Mouse (Mus musculus) neural tube, embryonic 12.5 days (tissue): ENCODE data around the gene AL731706.2. TPM values are rescaled to one million over a fixed set of nuclear protein-coding genes. Genes with fewer than 3 reads are reported as not detected.
A peak's percentile ranks its signal among the peaks of the same experiment; 100 is the strongest.

ENCODE experiments used
- ATAC-seq: fragments of 200-750 bp; cut with Nextera tagmentation; 2 replicates; pipeline ENCODE4 v1.8.0; 2017; ENCODE audit warnings: low read depth, mild to moderate bottlenecking, moderate TSS enrichment, moderate library complexity; ENCODE audit not compliant: low FRiP score
- H3K27ac ChIP-seq: fragments of 300-500 bp; sonication (generic); 2 replicates; pipeline ENCODE4 v1.5.1; 2016
- H3K27me3 ChIP-seq: fragments of 300-500 bp; sonication (generic); replicated peaks from 2 replicates; pipeline ENCODE4 v1.6.1; 2016; ENCODE audit warnings: mild to moderate bottlenecking
- H3K36me3 ChIP-seq: fragments of 300-500 bp; sonication (generic); 2 replicates; pipeline ENCODE4 v1.6.1; 2016; ENCODE audit warnings: mild to moderate bottlenecking
- H3K4me1 ChIP-seq: fragments of 300-500 bp; sonication (generic); 2 replicates; pipeline ENCODE4 v1.6.1; 2016
- H3K4me2 ChIP-seq: fragments of 300-500 bp; sonication (generic); replicated peaks from 2 replicates; pipeline ENCODE4 v1.6.1; 2016; ENCODE audit warnings: mild to moderate bottlenecking
- H3K4me3 ChIP-seq: fragments of 300-500 bp; sonication (generic); 2 replicates; pipeline ENCODE4 v1.5.1; 2016
- H3K9ac ChIP-seq: fragments of 300-500 bp; sonication (generic); 2 replicates; pipeline ENCODE4 v1.6.1; 2016; ENCODE audit warnings: mild to moderate bottlenecking
- H3K9me3 ChIP-seq: fragments of 300-500 bp; sonication (generic); 2 replicates; pipeline ENCODE4 v1.6.1; 2016; ENCODE audit warnings: mild to moderate bottlenecking
- WGBS: fragments of 180-500 bp; shearing (Covaris S2); methylation state at CpG from one replicate; pipeline ENCODE4 v1.1.7; 2016; 5-methylcytosine and 5-hydroxymethylcytosine counted together
- polyA plus RNA-seq: library from polyadenylated mRNA; unstranded; fragments of >200 nt; fragmentation: Nextera tagmentation; extraction: Ambion mirVana; gene quantifications from 2 replicates; pipeline ENCODE4 v1.2.1, GENCODE M21; 2016

AL731706.2 gene
- polyA plus RNA-seq: 19.5 and 31.7 TPM in 2 replicates

- Histone ChIP-seq H3K4me1 (no peaks in the 10 kb centered on the region), H3K27ac (no peak within 1 kb of the TSS), H3K27me3 (no peaks in the 10 kb centered on the region), H3K9me3 (no peaks in the 10 kb centered on the region), H3K4me3 (no peak within 1 kb of the TSS), H3K36me3 (peaks cover 26% of the 10 kb centered on the region), H3K9ac (no peak within 1 kb of the TSS), H3K4me2 (no peak within 1 kb of the TSS)
- ATAC-seq: no peak
- 95% methylated on average over 2 of the region's 2 CpGs for WGBS
Measured at GRCm38 (mm10) chr2:136885579-136885978, at the start of gene AL731706.2. TSS of gene AL731706.2 (minus strand) at chr2:136885679.

DNA sequence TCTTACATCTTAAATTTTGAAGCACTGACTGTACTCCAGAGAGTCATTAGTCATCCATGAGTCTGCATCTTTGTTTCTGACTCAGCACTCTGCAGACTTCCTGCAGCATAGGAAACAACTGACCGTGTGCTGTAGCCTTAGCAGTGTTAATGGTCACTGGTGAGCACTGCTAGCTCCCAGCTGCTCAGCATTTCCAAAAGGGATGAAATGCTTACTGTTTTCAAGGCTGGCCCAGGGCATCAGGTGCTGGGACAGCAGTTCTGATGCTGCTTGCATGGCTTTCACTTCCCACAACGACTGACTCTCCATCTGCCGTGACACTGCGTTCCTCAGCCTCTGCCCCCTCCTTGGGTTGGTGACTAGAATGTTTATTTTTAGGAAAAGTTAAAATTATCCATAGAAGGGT lies 35.5 kb upstream of the AL731706.2 start:
- H3K4me1 ChIP-seq: 0 out of 2 replicates have a peak, but pooled peaks cover 5% of the 10 kb centered on the region
- WGBS: 71% methylated on average over 4 of the region's 4 CpGs
- no peaks in the 10 kb centered on the region for H3K9me3 ChIP-seq
- no peak overlapping the region for H3K4me3 ChIP-seq
- no peak overlapping the region for H3K4me2 ChIP-seq
- no peaks in the 10 kb centered on the region for H3K36me3 ChIP-seq
- ATAC-seq: no peak
- no peak overlapping the region for H3K27ac ChIP-seq
- H3K9ac ChIP-seq: no peak overlapping the region
- no peaks in the 10 kb centered on the region for H3K27me3 ChIP-seq

GRCm38 (mm10) chr2:136920257-136920993 lies 34.9 kb upstream of the AL731706.2 start:
- Histone ChIP-seq H3K9me3 (no peaks in the 10 kb centered on the region), H3K27ac (no peak overlapping the region), H3K9ac (no peak overlapping the region), H3K4me3 (no peak overlapping the region), H3K4me2 (no peak overlapping the region), H3K27me3 (no peaks in the 10 kb centered on the region), H3K4me1 (0 out of 2 replicates have a peak, but pooled peaks cover 5% of the 10 kb centered on the region), H3K36me3 (no peaks in the 10 kb centered on the region)
- WGBS: 72% methylated on average over 3 of the region's 3 CpGs
- ATAC-seq: no peak

DNA sequence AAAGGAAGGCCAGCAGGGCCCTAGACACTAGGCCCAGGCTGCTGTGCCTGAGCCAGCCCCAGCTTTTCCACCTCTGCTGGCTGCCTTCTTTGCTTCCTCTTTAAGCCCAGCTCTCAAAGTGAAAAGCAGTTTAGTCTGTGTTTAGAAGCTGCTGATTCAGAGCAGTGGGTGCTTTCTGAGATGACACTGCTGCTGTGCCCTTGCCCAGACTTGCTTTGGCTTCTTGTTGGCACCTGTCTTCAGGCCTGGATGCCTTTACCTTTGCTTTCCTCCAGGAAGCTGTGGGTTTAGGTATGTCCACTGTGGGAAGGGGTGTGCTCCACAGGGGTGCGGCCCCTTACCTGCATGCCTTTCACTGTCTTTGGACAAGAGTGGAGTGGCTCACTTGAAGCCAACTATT lies 34.0 kb upstream of the AL731706.2 start:
- Histone ChIP-seq H3K4me2 (no peak overlapping the region), H3K4me1 (0 out of 2 replicates have a peak, but pooled peaks cover 5% of the 10 kb centered on the region), H3K4me3 (no peak overlapping the region), H3K36me3 (no peaks in the 10 kb centered on the region), H3K27me3 (no peaks in the 10 kb centered on the region), H3K9me3 (no peaks in the 10 kb centered on the region), H3K27ac (no peak overlapping the region), H3K9ac (no peak overlapping the region)
- WGBS: 84% methylated on average over 1 of the region's 1 CpGs
- ATAC-seq: no peak

DNA sequence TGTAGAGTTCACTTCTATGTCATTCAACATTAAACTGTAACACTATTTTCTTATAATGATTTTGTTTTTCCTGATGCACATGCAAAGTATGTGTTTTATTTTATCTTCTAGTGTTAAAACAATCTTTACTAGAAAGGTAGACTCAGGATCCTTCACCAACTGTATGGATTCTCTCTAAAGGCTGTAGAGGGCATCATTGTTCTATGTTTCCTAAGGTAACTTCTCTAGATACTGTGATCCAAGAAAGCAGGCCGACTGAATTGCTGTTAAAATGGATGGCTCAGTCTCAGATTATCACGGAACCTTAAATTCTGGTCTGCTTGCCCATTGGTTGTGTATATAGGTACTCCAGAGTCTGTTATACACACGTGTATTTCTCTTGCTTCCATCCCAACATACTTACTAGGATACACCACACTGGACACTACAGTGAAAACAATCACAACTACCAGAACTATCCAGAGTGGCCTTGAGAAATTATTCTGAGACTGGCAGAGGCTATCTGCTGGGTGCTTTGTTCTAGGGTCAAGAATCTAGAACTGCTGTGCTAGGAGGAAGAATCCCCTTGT lies 28.9 kb upstream of the AL731706.2 start:
- H3K27me3 ChIP-seq: no peaks in the 10 kb centered on the region
- H3K27ac ChIP-seq: no peak overlapping the region
- no peak overlapping the region for H3K9ac ChIP-seq
- no peak overlapping the region for H3K4me2 ChIP-seq
- WGBS: 66% methylated on average over 3 of the region's 3 CpGs
- ATAC-seq: peak; percentile 41; the same call in 1 of the 2 replicates
- H3K9me3 ChIP-seq: no peaks in the 10 kb centered on the region
- no peak overlapping the region for H3K4me3 ChIP-seq
- H3K36me3 ChIP-seq: no peaks in the 10 kb centered on the region
- H3K4me1 ChIP-seq: 0 out of 2 replicates have a peak, but pooled peaks cover 5% of the 10 kb centered on the region

DNA sequence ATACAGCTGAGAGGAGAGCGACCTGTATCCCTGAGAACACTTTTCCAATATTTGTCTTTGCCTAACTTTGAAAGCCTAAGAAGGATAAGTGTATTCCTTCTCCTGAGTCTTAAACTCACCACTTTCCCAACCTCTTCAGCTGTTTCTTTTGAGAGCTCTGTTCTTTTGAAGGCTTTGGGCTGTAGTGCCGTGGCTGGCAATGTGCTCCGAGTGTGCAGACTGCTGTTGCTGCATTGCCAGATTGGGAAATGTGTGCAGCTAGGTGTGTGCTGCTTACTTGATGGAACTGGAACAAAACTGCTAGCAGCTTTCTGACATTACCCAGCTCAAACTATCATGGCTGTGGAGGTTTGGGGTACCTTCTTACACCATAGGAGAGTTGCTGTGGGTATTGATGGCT lies 27.5 kb upstream of the AL731706.2 start:
- H3K27ac ChIP-seq: no peak overlapping the region
- no peak overlapping the region for H3K4me3 ChIP-seq
- 48% methylated on average over 3 of the region's 3 CpGs for WGBS
- ATAC-seq: no peak
- no peak overlapping the region for H3K4me2 ChIP-seq
- no peaks in the 10 kb centered on the region for H3K36me3 ChIP-seq
- H3K4me1 ChIP-seq: 0 out of 2 replicates have a peak, but pooled peaks cover 5% of the 10 kb centered on the region
- no peaks in the 10 kb centered on the region for H3K9me3 ChIP-seq
- no peaks in the 10 kb centered on the region for H3K27me3 ChIP-seq
- no peak overlapping the region for H3K9ac ChIP-seq

DNA sequence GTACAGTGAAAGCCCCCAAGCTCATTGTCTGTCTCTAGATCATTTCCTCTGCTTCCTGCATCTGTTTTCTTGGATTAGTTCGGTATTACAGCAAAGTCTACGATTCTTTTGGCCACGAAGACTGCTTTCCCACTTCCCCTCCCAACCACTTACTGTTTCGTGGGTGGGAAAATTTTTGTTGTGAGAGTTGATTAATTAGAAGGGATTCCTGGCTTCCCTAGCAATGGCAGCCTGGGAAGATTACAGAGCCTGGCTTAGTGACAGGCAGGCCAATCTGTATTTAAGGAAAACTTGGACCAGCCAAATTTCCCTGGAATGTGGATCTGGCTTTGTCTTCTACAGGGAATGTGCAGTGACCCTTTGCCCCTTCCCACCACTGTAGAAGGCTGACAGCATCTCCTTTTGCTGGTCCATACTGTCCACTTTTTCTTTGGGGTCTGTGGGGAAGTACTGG lies 26.5 kb upstream of the AL731706.2 start:
- Histone ChIP-seq H3K9ac (no peak overlapping the region), H3K4me2 (no peak overlapping the region), H3K36me3 (no peaks in the 10 kb centered on the region), H3K27me3 (no peaks in the 10 kb centered on the region), H3K4me3 (no peak overlapping the region), H3K27ac (no peak overlapping the region), H3K9me3 (no peaks in the 10 kb centered on the region), H3K4me1 (0 out of 2 replicates have a peak, but pooled peaks cover 5% of the 10 kb centered on the region)
- no peak for ATAC-seq
- WGBS: 37% methylated on average over 4 of the region's 4 CpGs

GRCm38 (mm10) chr2:136909298-136909697 lies 23.8 kb upstream of the AL731706.2 start:
- Histone ChIP-seq H3K9ac (no peak overlapping the region), H3K9me3 (no peaks in the 10 kb centered on the region), H3K4me3 (no peak overlapping the region), H3K4me1 (0 out of 2 replicates have a peak, but pooled peaks cover 5% of the 10 kb centered on the region), H3K36me3 (peaks cover 7% of the 10 kb centered on the region; the same call in 1 of the 2 replicates), H3K4me2 (no peak overlapping the region), H3K27me3 (no peaks in the 10 kb centered on the region), H3K27ac (no peak overlapping the region)
- no peak for ATAC-seq
- WGBS: 70% methylated on average over 2 of the region's 2 CpGs

DNA sequence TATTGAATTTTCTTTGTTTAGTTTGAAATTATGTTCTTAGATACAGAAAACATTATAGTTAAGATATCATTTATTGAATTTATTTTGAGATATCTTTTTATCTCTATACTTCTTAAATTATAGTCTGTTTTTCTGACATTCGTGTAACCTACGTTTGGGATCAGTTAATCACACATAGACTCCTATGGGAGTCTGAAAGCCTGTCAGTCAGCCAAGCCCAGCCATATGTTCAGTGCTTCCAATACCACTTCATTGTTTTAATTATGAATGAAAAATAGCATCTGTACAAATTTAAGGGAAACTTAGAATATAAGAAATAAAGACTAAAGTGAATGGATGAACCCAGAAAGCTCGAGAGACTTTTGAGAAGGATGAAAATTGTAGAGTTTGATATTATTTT lies 23.1 kb upstream of the AL731706.2 start:
- Histone ChIP-seq H3K36me3 (peaks cover 7% of the 10 kb centered on the region; the same call in 1 of the 2 replicates), H3K4me1 (0 out of 2 replicates have a peak, but pooled peaks cover 5% of the 10 kb centered on the region), H3K4me3 (no peak overlapping the region), H3K27ac (no peak overlapping the region), H3K9ac (no peak overlapping the region), H3K4me2 (no peak overlapping the region), H3K9me3 (no peaks in the 10 kb centered on the region), H3K27me3 (no peaks in the 10 kb centered on the region)
- ATAC-seq: no peak
- 76% methylated on average over 3 of the region's 3 CpGs for WGBS

DNA sequence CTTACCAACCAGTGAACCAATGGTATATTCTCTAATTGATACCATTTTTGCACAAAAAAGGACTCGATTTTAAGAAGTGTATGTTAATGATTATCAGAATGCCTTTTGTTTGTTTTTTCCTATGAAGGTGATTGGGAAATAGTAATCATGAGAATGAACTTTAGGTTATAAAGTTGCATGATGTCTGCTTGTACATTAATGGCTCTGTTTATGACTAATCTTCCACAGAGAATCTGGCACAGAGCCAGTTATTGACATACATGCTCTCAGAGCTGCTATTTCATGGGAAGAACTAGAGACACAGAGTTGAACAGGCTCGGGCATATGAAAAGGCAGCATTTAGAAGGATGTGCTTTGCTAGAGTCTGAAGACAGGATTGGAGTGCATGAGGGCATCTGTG lies 10.7 kb upstream of the AL731706.2 start:
- H3K9ac ChIP-seq: no peak overlapping the region
- WGBS: 81% methylated on average over 2 of the region's 2 CpGs
- H3K27ac ChIP-seq: no peak overlapping the region
- no peak for ATAC-seq
- no peak overlapping the region for H3K4me2 ChIP-seq
- H3K4me3 ChIP-seq: no peak overlapping the region
- H3K9me3 ChIP-seq: no peaks in the 10 kb centered on the region
- 0 out of 2 replicates have a peak, but pooled peaks cover 4% of the 10 kb centered on the region for H3K4me1 ChIP-seq
- H3K36me3 ChIP-seq: no peaks in the 10 kb centered on the region
- no peaks in the 10 kb centered on the region for H3K27me3 ChIP-seq

DNA sequence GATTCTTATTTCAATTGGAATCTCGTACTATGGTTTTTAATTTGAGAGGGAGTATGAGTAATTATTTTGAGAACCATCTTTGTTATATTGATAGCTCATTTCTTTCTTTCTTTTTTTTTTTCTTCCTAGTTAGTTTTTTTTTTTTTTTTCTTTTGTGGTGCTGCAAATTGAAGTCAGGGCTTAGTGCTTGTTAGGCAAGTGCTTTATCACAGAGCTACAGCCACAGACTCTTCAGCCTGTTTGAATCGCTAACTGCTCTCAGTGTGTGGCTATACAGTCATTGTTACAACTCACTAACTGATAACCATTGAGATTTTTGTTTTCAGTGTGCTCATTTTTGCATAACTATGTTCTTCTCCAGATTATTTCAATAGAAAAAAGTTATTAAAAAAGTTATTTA lies 9.0 kb upstream of the AL731706.2 start:
- no peak for ATAC-seq
- Histone ChIP-seq H3K9me3 (no peaks in the 10 kb centered on the region), H3K36me3 (no peaks in the 10 kb centered on the region), H3K4me3 (no peak overlapping the region), H3K27me3 (no peaks in the 10 kb centered on the region), H3K4me1 (0 out of 2 replicates have a peak, but pooled peaks cover 4% of the 10 kb centered on the region), H3K27ac (no peak overlapping the region), H3K9ac (no peak overlapping the region), H3K4me2 (no peak overlapping the region)
- WGBS: 66% methylated on average over 2 of the region's 2 CpGs

DNA sequence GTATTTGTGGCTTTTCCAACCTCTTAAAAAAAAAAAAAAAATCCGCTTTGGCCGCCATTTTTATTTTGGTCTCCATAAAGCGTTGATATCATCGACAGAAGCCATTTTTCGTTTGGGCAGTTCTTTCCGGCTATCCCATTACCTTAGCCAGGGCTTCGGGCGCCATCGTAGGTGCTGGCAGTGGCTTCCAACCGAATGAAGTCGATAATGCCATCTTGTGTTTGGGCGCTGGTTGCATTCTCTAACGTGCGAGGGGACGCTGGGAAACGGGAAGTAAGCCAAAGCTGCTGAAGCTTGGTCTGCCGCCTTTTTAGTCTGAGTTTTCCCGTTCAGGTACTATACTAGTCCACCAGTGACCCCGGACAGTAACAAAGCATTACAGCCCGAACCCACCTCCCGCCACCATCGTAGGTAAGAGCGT lies 6.5 kb upstream of the AL731706.2 start:
- Histone ChIP-seq H3K4me1 (0 out of 2 replicates have a peak, but pooled peaks cover 4% of the 10 kb centered on the region), H3K27me3 (no peaks in the 10 kb centered on the region), H3K9me3 (no peaks in the 10 kb centered on the region), H3K9ac (peak overlapping the region; percentile 57), H3K27ac (0 out of 2 replicates have a peak overlapping the region, but pooled peaks have one; percentile 38), H3K4me2 (peak overlapping the region; percentile 57), H3K4me3 (peak overlapping the region; percentile 50), H3K36me3 (no peaks in the 10 kb centered on the region)
- under 1% methylated on average over 23 of the region's 23 CpGs for WGBS
- peak; percentile 82 for ATAC-seq
